Mouse (Mus musculus) layer of hippocampus, adult 2 months (tissue): ENCODE measurements around the gene Inafm1. TPM values are rescaled to one million over a fixed set of nuclear protein-coding genes. Genes with fewer than 3 reads are reported as not detected.

Source experiments
- DNase-seq, 2 experiments: peaks; one replicate each; pipeline ENCODE4 v3.0.0; 2022; ENCODE audit warnings: low spot score in 2 of 2
- H3K27ac ChIP-seq: fragments of 200-600 bp; 2 replicates; pipeline ENCODE4 v1.8.1; 2022
- H3K4me3 ChIP-seq: fragments of 200-600 bp; 2 replicates; pipeline ENCODE4 v1.8.1; 2022; ENCODE audit warnings: mild to moderate bottlenecking
- CTCF ChIP-seq: fragments of 200-600 bp; conservative IDR thresholded peaks from 2 replicates; pipeline ENCODE4 v1.8.1; 2022; ENCODE audit warnings: antibody characterized with exemption, mild to moderate bottlenecking, moderate library complexity
- total RNA-seq, 2 experiments: library from RNA; stranded (reverse); gene quantifications; 2 replicates each; pipeline ENCODE4 v1.2.3; 2021

Inafm1 gene
- total RNA-seq, 2 experiments from 2014 or later: 32.0 to 35.5 TPM

GRCm38 (mm10) chr7:16295321-16295900 lies 22.0 kb upstream of the Inafm1 start:
- TF ChIP-seq CTCF: no peak
- DNase-seq: peak; percentile 77 to 82
- H3K4me3 ChIP-seq: peak overlapping the region; percentile 71
- H3K27ac ChIP-seq: peak overlapping the region; percentile 94

DNA sequence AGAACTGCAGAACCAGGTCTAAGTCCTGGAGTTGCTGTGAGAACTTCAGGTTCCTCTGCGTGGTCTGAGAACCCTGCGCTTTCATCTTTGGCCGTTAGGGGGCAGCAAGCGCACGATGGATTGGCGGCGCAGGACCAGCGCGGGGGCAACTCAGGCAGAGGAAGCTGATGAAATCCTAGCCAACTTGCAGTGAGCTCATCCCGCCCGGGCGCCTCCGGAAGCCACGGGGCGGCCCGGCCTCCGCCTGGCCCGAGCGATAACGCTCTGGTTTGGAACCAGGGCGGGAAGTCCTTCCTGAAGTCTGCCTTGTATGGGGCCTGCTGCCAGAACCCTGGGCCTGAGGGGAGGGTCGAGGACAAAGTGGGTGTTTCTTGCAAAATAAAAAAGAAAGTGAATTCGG lies 21.4 kb upstream of the Inafm1 start:
- H3K27ac ChIP-seq: peak overlapping the region; percentile 94
- peak; percentile 91 to 96 for DNase-seq
- H3K4me3 ChIP-seq: peak overlapping the region; percentile 71
- peak; percentile 80 for TF ChIP-seq CTCF

DNA sequence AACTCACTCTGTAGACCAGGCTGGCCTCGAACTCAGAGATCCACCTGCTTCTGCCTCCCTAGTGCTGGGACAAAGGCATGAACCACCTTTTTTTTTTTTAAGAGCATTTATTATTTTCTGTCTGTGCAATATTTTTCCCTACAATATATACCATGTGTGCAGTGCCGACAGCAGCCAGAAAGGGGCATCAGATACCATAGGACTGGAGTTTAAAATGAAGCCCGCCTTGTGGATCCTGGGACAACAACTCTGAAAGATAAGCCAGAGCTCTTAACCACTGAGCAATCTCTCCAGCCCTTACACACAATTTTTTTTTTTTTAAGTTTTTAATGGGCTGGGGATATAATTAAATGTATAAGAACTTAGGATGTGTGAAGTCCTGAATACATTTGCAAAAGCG lies 20.9 kb upstream of the Inafm1 start:
- Histone ChIP-seq H3K27ac (peak overlapping the region; percentile 94; the same call in 1 of the 2 replicates), H3K4me3 (no peak overlapping the region)
- DNase-seq: no peak
- no peak for TF ChIP-seq CTCF

- no peak for DNase-seq
- no peak overlapping the region for H3K4me3 ChIP-seq
- no peak for TF ChIP-seq CTCF
- no peak overlapping the region for H3K27ac ChIP-seq
Measured at GRCm38 (mm10) chr7:16287791-16288190, 14.4 kb upstream of the Inafm1 start.

DNA sequence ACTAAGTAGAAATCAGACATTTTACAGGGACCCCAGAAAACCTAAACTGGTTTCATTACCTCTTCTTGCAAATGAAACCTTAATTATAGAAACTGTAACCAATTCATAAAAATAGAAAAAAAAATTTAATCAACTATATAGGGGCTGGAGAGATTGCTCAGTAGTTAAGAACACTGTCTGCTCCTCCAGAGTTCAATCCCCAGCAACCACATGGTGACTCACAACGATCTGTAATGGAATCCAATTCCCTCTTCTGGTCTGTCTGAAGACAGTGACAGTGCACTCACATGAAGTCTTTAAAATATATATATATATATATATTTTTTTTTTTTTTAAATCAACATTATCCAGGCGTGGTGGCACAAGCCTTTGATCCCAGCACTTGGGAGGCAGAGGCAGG lies 13.6 kb upstream of the Inafm1 start:
- peak overlapping the region; percentile 93 for H3K27ac ChIP-seq
- H3K4me3 ChIP-seq: peak overlapping the region; percentile 75
- no peak for DNase-seq
- no peak for TF ChIP-seq CTCF

DNA sequence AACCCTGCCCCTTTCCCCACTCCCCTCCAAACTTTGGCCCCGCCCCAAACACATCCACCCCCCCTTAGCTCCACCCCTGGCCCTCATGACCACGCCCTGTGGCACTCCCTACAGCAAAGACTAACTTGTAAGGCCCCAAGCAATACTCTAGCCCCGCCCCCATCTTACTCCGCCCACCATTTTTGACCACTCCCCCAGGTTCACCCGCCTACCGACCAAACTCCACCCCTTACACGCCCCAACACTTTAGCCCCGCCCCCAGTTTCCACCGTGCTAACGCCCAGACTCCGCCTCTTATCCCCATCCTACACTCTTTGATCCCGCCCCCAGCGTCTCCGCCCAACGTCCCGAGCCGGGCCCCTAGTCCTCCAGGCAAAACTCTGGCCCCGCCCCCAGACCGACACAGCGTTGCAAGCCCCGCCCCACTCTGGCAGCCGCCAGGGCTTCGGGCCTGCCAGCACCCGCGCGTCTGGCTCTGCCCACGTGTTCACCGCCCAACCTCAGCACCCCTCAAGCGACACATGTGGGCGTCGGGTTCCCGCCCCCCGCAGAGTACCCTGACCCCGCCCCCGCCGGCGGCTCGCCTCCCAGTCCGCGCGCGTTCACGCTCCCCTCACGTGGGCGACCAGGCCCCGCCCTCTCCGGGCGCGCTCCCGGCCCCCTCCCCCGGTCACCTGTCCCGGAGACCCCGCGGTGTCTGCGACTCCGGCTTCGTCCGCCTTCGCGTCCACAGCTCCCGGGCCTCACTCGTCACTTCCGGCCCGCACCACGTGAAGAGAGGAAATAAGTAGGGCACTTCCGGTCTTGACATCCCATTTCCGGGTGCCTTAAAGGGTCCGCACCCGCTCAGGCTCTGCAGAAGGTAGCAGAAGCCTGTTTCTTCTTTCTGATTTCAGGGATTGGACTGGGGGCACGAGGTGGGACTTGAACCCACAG lies 12.9 kb upstream of the Inafm1 start, which contains the start of gene Ccdc9:
Gene Ccdc9 (minus strand): TSS at position 770 of the 936 bp plus-strand sequence.
- TF ChIP-seq CTCF: no peak
- Histone ChIP-seq H3K27ac (peak within 1 kb of the TSS; percentile 93), H3K4me3 (peak within 1 kb of the TSS; percentile 75)
- peak; percentile 98 to 99 for DNase-seq

DNA sequence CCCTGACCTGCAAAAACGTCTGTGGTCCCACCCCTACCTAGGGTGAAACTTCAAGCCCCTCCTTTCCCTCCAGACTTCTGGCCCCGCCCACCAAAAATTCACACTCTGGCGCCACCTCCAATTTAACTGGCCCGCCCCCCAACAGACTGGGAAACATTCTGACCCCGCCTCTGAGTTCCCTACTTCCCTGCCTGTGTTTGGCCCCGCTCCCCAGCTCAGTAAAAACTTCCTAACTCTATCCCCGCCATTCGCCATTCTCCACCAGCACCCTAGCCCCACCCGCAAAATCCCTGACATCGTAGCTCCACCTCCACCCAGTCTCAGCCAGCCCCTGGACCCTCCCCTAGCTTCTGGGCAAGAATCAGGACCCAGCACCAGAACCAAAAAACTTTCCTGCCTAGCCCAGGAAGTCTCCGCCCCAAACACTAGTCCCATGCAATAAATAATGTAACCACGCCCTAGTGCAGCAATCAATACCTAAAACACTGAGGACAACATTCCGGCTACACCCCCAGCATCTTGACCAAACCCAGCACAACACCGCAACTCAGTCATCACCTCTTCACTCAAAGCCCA lies 12.1 kb upstream of the Inafm1 start:
- TF ChIP-seq CTCF: no peak
- Histone ChIP-seq H3K4me3 (peak overlapping the region; percentile 75), H3K27ac (peak overlapping the region; percentile 59; the same call in 1 of the 2 replicates)
- no peak for DNase-seq

GRCm38 (mm10) chr7:16284904-16285303 lies 11.5 kb upstream of the Inafm1 start:
- TF ChIP-seq CTCF: no peak
- Histone ChIP-seq H3K4me3 (peak overlapping the region; percentile 75), H3K27ac (peak overlapping the region; percentile 59; the same call in 1 of the 2 replicates)
- DNase-seq: no peak

DNA sequence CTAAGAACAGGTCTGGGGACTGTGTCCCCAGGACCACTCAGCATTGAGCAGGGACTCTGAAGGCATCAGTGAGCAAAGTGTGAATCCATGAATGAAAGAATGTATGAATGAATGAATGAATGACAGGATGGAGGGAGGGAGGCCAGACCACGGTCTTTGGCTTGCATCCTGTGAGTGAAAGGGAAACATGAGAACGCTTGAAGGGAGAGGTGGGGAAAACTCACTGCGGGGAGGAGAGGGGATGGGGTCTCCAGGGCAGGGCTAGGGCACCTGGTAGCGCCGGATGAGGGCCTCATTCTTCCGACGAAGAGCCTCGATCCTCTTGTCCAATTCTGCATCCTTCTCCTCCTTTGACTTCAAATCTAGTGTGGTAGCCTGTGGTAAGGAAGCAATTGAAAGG lies 10.6 kb upstream of the Inafm1 start:
- Histone ChIP-seq H3K27ac (no peak overlapping the region), H3K4me3 (no peak overlapping the region)
- no peak for TF ChIP-seq CTCF
- no peak for DNase-seq

DNA sequence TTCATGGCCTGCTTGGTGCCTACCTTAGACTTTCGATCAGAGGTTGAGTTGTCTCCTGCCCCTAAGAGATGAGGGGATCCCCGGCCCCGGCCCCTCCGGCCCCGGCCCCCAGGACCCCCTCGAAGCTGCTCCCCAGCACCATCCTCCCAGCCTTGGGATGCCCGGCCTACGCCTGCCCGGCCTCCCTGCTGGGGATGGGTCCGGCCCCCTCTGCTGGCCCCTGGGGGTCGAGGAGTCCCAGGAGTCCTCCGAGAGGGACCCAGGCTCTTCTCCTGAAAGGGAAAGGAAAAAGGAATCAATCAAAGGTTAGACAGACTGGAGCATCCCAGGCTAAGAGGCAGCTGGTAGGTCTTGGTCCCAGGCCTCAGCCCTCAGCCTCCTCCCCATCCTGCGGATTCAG lies 8.9 kb upstream of the Inafm1 start:
- no peak overlapping the region for H3K27ac ChIP-seq
- H3K4me3 ChIP-seq: no peak overlapping the region
- no peak for DNase-seq
- no peak for TF ChIP-seq CTCF

- H3K27ac ChIP-seq: no peak overlapping the region
- TF ChIP-seq CTCF: no peak
- DNase-seq: no peak
- H3K4me3 ChIP-seq: no peak overlapping the region
Measured at GRCm38 (mm10) chr7:16280721-16281120, 7.3 kb upstream of the Inafm1 start.

DNA sequence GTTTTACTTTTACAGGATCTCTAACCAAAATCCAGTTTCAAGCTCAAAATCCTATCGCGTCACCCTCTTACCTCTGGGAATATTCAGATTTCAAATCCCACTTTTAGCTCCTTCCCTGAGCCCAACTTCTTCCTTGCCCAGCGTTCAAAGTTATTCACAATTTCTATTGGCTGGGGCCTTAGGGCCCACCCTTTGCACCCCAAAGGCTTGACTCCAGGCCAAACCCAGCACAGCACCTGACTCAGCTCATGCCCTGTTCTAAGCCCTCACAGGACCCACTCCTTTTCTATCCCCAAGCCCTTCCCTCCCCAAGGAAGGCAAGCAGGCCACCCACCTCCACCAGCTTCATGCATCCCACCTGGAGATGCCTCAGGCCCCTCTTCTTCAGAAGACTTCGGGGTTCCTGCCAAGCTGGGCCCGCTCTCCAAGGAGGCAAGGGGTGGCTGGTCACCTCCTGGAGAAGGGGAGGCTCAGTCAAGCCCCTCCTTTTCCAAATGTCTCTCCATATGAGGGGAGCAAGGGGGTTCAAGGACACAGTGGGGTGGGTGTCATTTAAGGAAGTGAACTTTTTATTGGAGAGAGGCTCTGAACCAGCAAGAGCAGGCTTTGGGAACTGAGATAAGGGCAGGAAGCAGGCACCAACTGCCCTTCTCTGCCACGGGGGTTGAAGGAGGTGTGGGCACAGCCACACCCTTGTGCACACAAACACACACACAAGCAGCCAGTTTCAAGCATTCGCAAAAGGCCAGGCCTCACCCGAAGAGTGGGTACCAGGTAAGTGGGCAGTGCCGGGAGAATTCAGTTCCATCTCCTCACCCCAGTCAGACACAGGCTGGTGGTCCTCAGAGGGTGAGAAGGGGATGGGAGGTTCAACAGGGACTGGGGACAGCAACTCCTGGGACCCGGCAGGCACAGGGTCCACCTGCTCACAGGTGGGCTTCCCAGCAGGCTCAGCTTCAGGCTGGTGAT lies 1.8 kb upstream of the Inafm1 start:
- no peak for TF ChIP-seq CTCF
- no peak for DNase-seq
- Histone ChIP-seq H3K27ac (no peak overlapping the region), H3K4me3 (no peak overlapping the region)
